Mouse (Mus musculus): ENCODE measurements around the gene Dtd1. TPM values are rescaled to one million over a fixed set of nuclear protein-coding genes. Genes with fewer than 3 reads are reported as not detected.

Gene Dtd1
- total and polyA plus RNA-seq, 3 experiments, result 14.2 to 23.9 (median 15.8) TPM

GRCm38 (mm10) chr2:144724679-144725078, 125.0 kb downstream of the Dtd1 start:
- Histone ChIP-seq H3K36me3 (replicated peaks) (peaks cover 13% of the 10 kb centered on the region), H3K4me3 (ENCODE audit: low read depth, low read length) (no peak overlapping the region), H3K9me3 (replicated peaks) (no peaks in the 10 kb centered on the region), H3K4me1 (ENCODE audit: insufficient read depth, low read depth, low read length) (no peaks in the 10 kb centered on the region), H3K27me3 (ENCODE audit: insufficient read depth, low read length) (no peaks in the 10 kb centered on the region)
- TF ChIP-seq CTCF (IDR thresholded peaks at IDR 0.05; ENCODE audit: low read depth, low read length) (no peak), GATA2 (IDR thresholded peaks at IDR 0.05; ENCODE audit: borderline replicate concordance, low read depth, low read length) (no peak), TAL1 (conservative IDR thresholded peaks at IDR 0.05; ENCODE audit: low read depth, low read length) (no peak), POLR2AphosphoS5 (IDR thresholded peaks at IDR 0.05; ENCODE audit: insufficient replicate concordance, low read depth, low read length) (no peak), GATA1 (IDR thresholded peaks at IDR 0.05; ENCODE audit: borderline replicate concordance, low read length) (no peak)
- ATAC-seq (ENCODE audit: extremely low read depth, insufficient number of reproducible peaks, low FRiP score, poor library complexity, severe bottlenecking) (peak; percentile 28), DNase-seq (ENCODE audit: low spot score) (no peak)

GRCm38 (mm10) chr2:144727136-144727535, 127.4 kb downstream of the Dtd1 start:
- no peak for DNase-seq (ENCODE audit: low spot score)
- no peaks in the 10 kb centered on the region for H3K4me1 ChIP-seq (ENCODE audit: insufficient read depth, low read depth, low read length)
- no peak overlapping the region for H3K4me3 ChIP-seq (ENCODE audit: low read depth, low read length)
- H3K27me3 ChIP-seq (ENCODE audit: insufficient read depth, low read length), result no peaks in the 10 kb centered on the region
- H3K36me3 ChIP-seq (replicated peaks), result peaks cover 10% of the 10 kb centered on the region
- no peak for ATAC-seq (ENCODE audit: extremely low read depth, insufficient number of reproducible peaks, low FRiP score, poor library complexity, severe bottlenecking)
- H3K9me3 ChIP-seq (replicated peaks), result no peaks in the 10 kb centered on the region
- no peak for TF ChIP-seq GATA1 (IDR thresholded peaks at IDR 0.05; ENCODE audit: borderline replicate concordance, low read length)
- no peak for TF ChIP-seq POLR2AphosphoS5 (IDR thresholded peaks at IDR 0.05; ENCODE audit: insufficient replicate concordance, low read depth, low read length)
- TF ChIP-seq TAL1 (conservative IDR thresholded peaks at IDR 0.05; ENCODE audit: low read depth, low read length), result no peak
- TF ChIP-seq GATA2 (IDR thresholded peaks at IDR 0.05; ENCODE audit: borderline replicate concordance, low read depth, low read length), result no peak
- TF ChIP-seq CTCF (IDR thresholded peaks at IDR 0.05; ENCODE audit: low read depth, low read length), result no peak

- H3K36me3 ChIP-seq (replicated peaks), result peaks cover 14% of the 10 kb centered on the region
- no peaks in the 10 kb centered on the region for H3K9me3 ChIP-seq (replicated peaks)
- no peaks in the 10 kb centered on the region for H3K27me3 ChIP-seq (ENCODE audit: insufficient read depth, low read length)
- DNase-seq (ENCODE audit: low spot score), result no peak
- H3K4me1 ChIP-seq (ENCODE audit: insufficient read depth, low read depth, low read length), result no peaks in the 10 kb centered on the region
- ATAC-seq (ENCODE audit: extremely low read depth, insufficient number of reproducible peaks, low FRiP score, poor library complexity, severe bottlenecking), result no peak
- H3K4me3 ChIP-seq (ENCODE audit: low read depth, low read length), result no peak overlapping the region
- no peak for TF ChIP-seq GATA1 (IDR thresholded peaks at IDR 0.05; ENCODE audit: borderline replicate concordance, low read length)
- TF ChIP-seq POLR2AphosphoS5 (IDR thresholded peaks at IDR 0.05; ENCODE audit: insufficient replicate concordance, low read depth, low read length), result no peak
- TF ChIP-seq CTCF (IDR thresholded peaks at IDR 0.05; ENCODE audit: low read depth, low read length), result no peak
- no peak for TF ChIP-seq TAL1 (conservative IDR thresholded peaks at IDR 0.05; ENCODE audit: low read depth, low read length)
- no peak for TF ChIP-seq GATA2 (IDR thresholded peaks at IDR 0.05; ENCODE audit: borderline replicate concordance, low read depth, low read length)
Observed at GRCm38 (mm10) chr2:144729776-144730175, 130.1 kb downstream of the Dtd1 start.

GRCm38 (mm10) chr2:144738161-144738560, 138.5 kb downstream of the Dtd1 start:
- no peak overlapping the region for H3K4me3 ChIP-seq (ENCODE audit: low read depth, low read length)
- no peak for TF ChIP-seq TAL1 (conservative IDR thresholded peaks at IDR 0.05; ENCODE audit: low read depth, low read length)
- no peak for TF ChIP-seq POLR2AphosphoS5 (IDR thresholded peaks at IDR 0.05; ENCODE audit: insufficient replicate concordance, low read depth, low read length)
- no peak for TF ChIP-seq GATA2 (IDR thresholded peaks at IDR 0.05; ENCODE audit: borderline replicate concordance, low read depth, low read length)
- TF ChIP-seq GATA1 (IDR thresholded peaks at IDR 0.05; ENCODE audit: borderline replicate concordance, low read length), result no peak
- TF ChIP-seq CTCF (IDR thresholded peaks at IDR 0.05; ENCODE audit: low read depth, low read length), result no peak
- no peak for ATAC-seq (ENCODE audit: extremely low read depth, insufficient number of reproducible peaks, low FRiP score, poor library complexity, severe bottlenecking)
- DNase-seq (ENCODE audit: low spot score), result no peak
- no peaks in the 10 kb centered on the region for H3K27me3 ChIP-seq (ENCODE audit: insufficient read depth, low read length)
- peaks cover 8% of the 10 kb centered on the region for H3K36me3 ChIP-seq (replicated peaks)
- no peaks in the 10 kb centered on the region for H3K4me1 ChIP-seq (ENCODE audit: insufficient read depth, low read depth, low read length)
- H3K9me3 ChIP-seq (replicated peaks), result no peaks in the 10 kb centered on the region

GRCm38 (mm10) chr2:144738576-144738975, 138.9 kb downstream of the Dtd1 start:
- DNase-seq (ENCODE audit: low spot score) (no peak), ATAC-seq (ENCODE audit: extremely low read depth, insufficient number of reproducible peaks, low FRiP score, poor library complexity, severe bottlenecking) (no peak)
- Histone ChIP-seq H3K4me3 (ENCODE audit: low read depth, low read length) (no peak overlapping the region), H3K27me3 (ENCODE audit: insufficient read depth, low read length) (no peaks in the 10 kb centered on the region), H3K36me3 (replicated peaks) (peaks cover 10% of the 10 kb centered on the region), H3K9me3 (replicated peaks) (no peaks in the 10 kb centered on the region), H3K4me1 (ENCODE audit: insufficient read depth, low read depth, low read length) (no peaks in the 10 kb centered on the region)
- TF ChIP-seq GATA1 (IDR thresholded peaks at IDR 0.05; ENCODE audit: borderline replicate concordance, low read length) (no peak), CTCF (IDR thresholded peaks at IDR 0.05; ENCODE audit: low read depth, low read length) (no peak), GATA2 (IDR thresholded peaks at IDR 0.05; ENCODE audit: borderline replicate concordance, low read depth, low read length) (no peak), POLR2AphosphoS5 (IDR thresholded peaks at IDR 0.05; ENCODE audit: insufficient replicate concordance, low read depth, low read length) (no peak), TAL1 (conservative IDR thresholded peaks at IDR 0.05; ENCODE audit: low read depth, low read length) (no peak)

- no peak for DNase-seq (ENCODE audit: low spot score)
- H3K36me3 ChIP-seq (replicated peaks), result peaks cover 10% of the 10 kb centered on the region
- H3K4me3 ChIP-seq (ENCODE audit: low read depth, low read length), result no peak overlapping the region
- H3K9me3 ChIP-seq (replicated peaks), result no peaks in the 10 kb centered on the region
- no peaks in the 10 kb centered on the region for H3K4me1 ChIP-seq (ENCODE audit: insufficient read depth, low read depth, low read length)
- no peaks in the 10 kb centered on the region for H3K27me3 ChIP-seq (ENCODE audit: insufficient read depth, low read length)
- TF ChIP-seq GATA2 (IDR thresholded peaks at IDR 0.05; ENCODE audit: borderline replicate concordance, low read depth, low read length), result no peak
- no peak for TF ChIP-seq CTCF (IDR thresholded peaks at IDR 0.05; ENCODE audit: low read depth, low read length)
- no peak for TF ChIP-seq POLR2AphosphoS5 (IDR thresholded peaks at IDR 0.05; ENCODE audit: insufficient replicate concordance, low read depth, low read length)
- TF ChIP-seq GATA1 (IDR thresholded peaks at IDR 0.05; ENCODE audit: borderline replicate concordance, low read length), result no peak
- TF ChIP-seq TAL1 (conservative IDR thresholded peaks at IDR 0.05; ENCODE audit: low read depth, low read length), result no peak
- no peak for ATAC-seq (ENCODE audit: extremely low read depth, insufficient number of reproducible peaks, low FRiP score, poor library complexity, severe bottlenecking)
Observed at GRCm38 (mm10) chr2:144740577-144740997, 140.9 kb downstream of the Dtd1 start.

Data from G1E (cell line).